Mouse (Mus musculus) small intestine, adult 2 months (tissue): ENCODE measurements at regions not wholly inside any gene's neighbourhood (a gene's known extent, or its start where the extent isn't known, plus 50 kb on each side); places are given as distances from the start of the nearest gene placed in this dataset.

ENCODE experiments used
- CTCF ChIP-seq: fragments of 200-500 bp; IDR thresholded peaks from 2 replicates; pipeline ENCODE4 v1.5.1; 2012; ENCODE audit warnings: low read depth, mild to moderate bottlenecking, control low read depth, inconsistent platforms, low read length, moderate library complexity, mixed read lengths; ENCODE audit not compliant: insufficient replicate concordance, insufficient read length; ENCODE audit errors: extremely low read depth
- POLR2A ChIP-seq: fragments of 200-500 bp; IDR thresholded peaks from 2 replicates; pipeline ENCODE4 v1.6.1; 2012; ENCODE audit warnings: low read depth, mild to moderate bottlenecking, control low read depth, inconsistent platforms, low read length, moderate library complexity

DNA sequence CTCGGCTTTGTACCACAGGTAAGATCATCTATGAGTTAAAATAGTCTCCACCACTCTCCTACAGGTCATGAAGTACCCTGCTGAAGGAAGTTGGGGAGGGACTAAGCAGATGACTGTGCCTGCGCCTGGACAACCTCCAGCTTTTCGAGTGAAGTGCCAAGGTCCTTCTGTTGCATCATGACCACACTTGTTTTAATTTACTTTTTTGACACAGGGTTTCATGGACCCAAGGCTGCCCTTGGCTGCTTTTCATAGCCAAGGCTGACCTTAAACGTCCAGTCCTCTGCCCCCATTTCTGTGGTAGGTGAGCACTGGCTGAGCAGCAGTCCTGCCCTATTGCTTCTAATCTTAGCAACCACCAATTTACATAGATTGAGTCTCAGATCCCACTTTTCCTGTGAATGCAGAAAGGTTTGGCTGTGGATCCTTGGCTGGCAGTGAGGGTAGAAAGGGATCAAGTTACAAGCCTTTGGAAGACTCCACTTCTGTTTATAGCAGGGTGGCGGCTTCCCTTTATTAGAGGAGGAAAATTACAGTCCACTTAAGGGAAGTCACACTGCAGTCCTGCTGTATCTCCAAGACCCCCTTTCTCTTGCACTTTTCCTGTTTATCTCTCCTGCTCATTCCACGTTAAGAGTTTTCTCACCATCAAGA, 213.5 kb upstream of the Id2 start:
- no peak for TF ChIP-seq CTCF
- no peak for TF ChIP-seq POLR2A
